Mouse (Mus musculus) spleen, adult 2 months (tissue): ENCODE measurements around the gene Ift80. TPM values are rescaled to one million over a fixed set of nuclear protein-coding genes. Genes with fewer than 3 reads are reported as not detected.

Experiments used
- DNase-seq, 2 experiments: peaks; one replicate each; pipeline versions ENCODE4 v3.0.0 to v3.0.0-alpha.2; 2012 to 2021; ENCODE audit warnings: low spot score in 2 of 2, low read depth in 1 of 2
- H3K27ac ChIP-seq: fragments of 200-500 bp; 2 replicates; pipeline ENCODE4 v1.5.1; 2012; ENCODE audit warnings: low read length, inconsistent platforms; ENCODE audit not compliant: insufficient read depth
- H3K27me3 ChIP-seq: fragments of 200-500 bp; 2 replicates; pipeline ENCODE4 v1.6.1; 2012; ENCODE audit warnings: mild to moderate bottlenecking, moderate library complexity, low read length, inconsistent platforms; ENCODE audit not compliant: control insufficient read depth, insufficient read depth
- H3K36me3 ChIP-seq: fragments of 200-500 bp; 2 replicates; pipeline ENCODE4 v1.6.1; 2012; ENCODE audit warnings: mild to moderate bottlenecking, low read length, inconsistent platforms; ENCODE audit not compliant: control insufficient read depth, insufficient read depth
- H3K4me1 ChIP-seq: fragments of 200-500 bp; 2 replicates; pipeline ENCODE4 v1.6.1; 2011; ENCODE audit warnings: inconsistent platforms; ENCODE audit not compliant: control insufficient read depth, insufficient read depth, insufficient read length
- H3K4me3 ChIP-seq: fragments of 200-500 bp; 2 replicates; pipeline ENCODE4 v1.5.1; 2011; ENCODE audit warnings: mild to moderate bottlenecking, inconsistent platforms; ENCODE audit not compliant: insufficient read depth, insufficient read length; ENCODE audit errors: extremely low read depth
- CTCF ChIP-seq: fragments of 200-500 bp; IDR thresholded peaks from 2 replicates; pipeline ENCODE4 v1.5.1; 2011; ENCODE audit warnings: mild to moderate bottlenecking, inconsistent platforms; ENCODE audit not compliant: insufficient read depth, insufficient read length, insufficient replicate concordance; ENCODE audit errors: extremely low read depth
- POLR2A ChIP-seq: fragments of 200-500 bp; IDR thresholded peaks from 2 replicates; pipeline ENCODE4 v1.6.1; 2011; ENCODE audit warnings: low read depth, low read length, inconsistent platforms
- WGBS: fragments of 180-500 bp; shearing (Covaris S2); methylation state at CpG from one replicate; pipeline ENCODE4 v1.1.7; 2018; 5-methylcytosine and 5-hydroxymethylcytosine counted together
- polyA plus RNA-seq: library from polyadenylated mRNA; depleted of rRNA; stranded (reverse); fragments of >200 nt; gene quantifications from 2 replicates; pipeline ENCODE4 v1.2.3, GENCODE M21; 2012

Ift80 gene
- polyA plus RNA-seq, 1 experiment: 3.1 TPM

DNA sequence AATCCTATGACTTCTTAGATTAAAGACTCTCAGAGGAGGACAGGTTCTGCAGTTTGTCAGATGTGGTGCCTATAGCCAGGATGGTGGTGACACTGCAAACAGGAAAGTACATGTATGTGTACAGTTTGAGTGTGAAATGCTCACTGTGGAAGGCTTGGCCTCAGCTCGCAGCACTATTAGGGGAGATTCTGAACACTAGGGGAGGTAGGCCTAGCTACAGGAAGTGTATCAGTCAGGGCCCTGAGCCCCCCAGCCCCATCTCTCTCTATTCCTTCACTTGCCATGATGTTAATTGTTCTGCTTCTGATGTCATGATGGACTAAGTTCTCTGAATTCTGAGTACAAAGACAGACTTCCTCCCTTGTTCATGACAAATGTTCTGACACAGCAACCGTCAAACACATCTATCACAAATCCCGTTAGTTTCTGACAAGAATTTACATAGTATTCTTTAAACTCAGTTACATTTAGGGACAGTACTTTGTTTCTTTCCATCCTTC, 35.2 kb downstream of the Ift80 start:
- Histone ChIP-seq H3K27me3 (no peaks in the 10 kb centered on the region), H3K4me3 (no peak overlapping the region), H3K36me3 (peaks cover 6% of the 10 kb centered on the region), H3K4me1 (no peaks in the 10 kb centered on the region; the same call in 1 of the 2 replicates), H3K27ac (peak overlapping the region; percentile 82)
- DNase-seq: no peak
- 76% methylated on average over 3 of the region's 3 CpGs for WGBS
- no peak for TF ChIP-seq CTCF
- TF ChIP-seq POLR2A: no peak

DNA sequence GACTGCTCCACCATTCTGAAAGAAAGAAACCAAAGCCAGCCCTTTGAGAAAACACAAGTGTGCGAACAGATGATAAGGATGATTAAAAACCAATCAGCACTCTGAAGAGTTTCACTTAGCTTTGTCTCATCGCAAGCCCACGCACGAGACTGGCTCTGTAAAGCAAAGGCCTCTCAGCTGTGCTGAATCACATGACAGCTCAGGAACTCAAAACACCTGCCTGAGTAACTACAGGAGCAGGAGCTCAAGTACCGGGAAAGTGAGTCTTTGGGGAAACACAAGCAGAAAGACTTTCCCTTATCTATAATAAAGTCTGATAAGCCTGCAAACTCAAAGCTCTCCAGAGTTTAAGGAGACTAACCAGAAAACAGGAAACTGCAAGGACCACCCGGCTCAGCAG, 37.0 kb downstream of the Ift80 start:
- no peak for TF ChIP-seq CTCF
- no peak for TF ChIP-seq POLR2A
- Histone ChIP-seq H3K36me3 (peaks cover 8% of the 10 kb centered on the region), H3K4me1 (no peaks in the 10 kb centered on the region; the same call in 1 of the 2 replicates), H3K4me3 (no peak overlapping the region), H3K27me3 (no peaks in the 10 kb centered on the region), H3K27ac (peak overlapping the region; percentile 12)
- DNase-seq: no peak
- 59% methylated on average over 6 of the region's 6 CpGs for WGBS

DNA sequence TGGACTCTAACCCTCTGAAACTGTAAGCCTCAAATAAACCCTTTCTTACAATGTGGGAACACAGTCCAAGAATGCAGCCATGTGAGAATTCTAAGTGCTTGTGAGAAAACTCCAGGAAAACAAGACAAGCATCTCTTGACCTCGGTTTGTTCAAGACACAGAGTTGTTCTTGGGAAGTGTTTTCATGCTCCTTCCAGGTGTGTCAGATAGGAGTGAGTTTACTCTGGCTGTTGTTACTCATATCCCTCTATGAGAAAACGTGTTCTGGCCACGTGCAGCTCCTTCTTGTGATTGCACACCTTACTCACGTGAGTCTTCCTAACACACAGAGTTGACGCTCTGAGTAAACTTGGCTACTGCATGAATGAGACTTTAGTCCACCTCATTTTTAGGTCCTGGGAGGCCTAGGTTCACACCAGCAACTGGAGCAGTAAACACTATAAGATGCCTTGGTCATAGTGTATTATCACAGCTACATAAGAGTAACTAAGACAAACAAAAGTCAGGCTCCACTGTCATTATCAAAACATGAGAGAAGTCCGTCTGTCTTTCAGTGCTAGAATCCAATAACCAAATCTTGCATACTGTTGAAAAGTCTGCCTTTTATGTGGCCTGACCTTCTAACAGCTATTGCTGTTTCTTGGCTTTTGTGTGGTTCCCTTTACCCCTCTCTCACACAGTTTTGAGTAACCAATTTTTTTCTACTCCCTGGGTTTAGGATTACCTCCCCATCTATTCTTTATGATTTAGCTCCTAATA, 37.7 kb downstream of the Ift80 start:
- Histone ChIP-seq H3K4me3 (no peak overlapping the region), H3K27me3 (no peaks in the 10 kb centered on the region), H3K36me3 (peaks cover 12% of the 10 kb centered on the region), H3K4me1 (no peaks in the 10 kb centered on the region; the same call in 1 of the 2 replicates), H3K27ac (peak overlapping the region; percentile 36; the same call in 1 of the 2 replicates)
- WGBS: 86% methylated on average over 6 of the region's 6 CpGs
- DNase-seq: no peak
- TF ChIP-seq CTCF (no peak), POLR2A (no peak)

DNA sequence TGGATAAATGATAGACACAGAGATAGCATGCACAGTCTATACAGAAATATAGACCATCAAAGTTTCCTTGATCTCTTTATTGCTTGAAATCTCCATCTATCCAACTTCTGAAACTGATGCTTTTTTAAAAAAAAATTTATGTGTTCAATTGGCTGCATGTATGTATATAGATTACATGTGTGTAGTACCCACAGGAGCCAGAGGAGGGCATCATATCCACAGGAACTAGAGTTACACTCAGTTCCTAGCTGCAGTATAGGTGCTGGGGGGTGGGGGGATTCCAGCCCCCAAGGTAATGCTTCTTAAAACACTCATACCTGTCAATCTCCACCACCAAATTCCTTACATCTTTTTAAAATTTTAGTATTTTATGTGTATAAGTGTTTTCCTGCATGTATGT, 39.7 kb downstream of the Ift80 start:
- no peaks in the 10 kb centered on the region for H3K27me3 ChIP-seq
- TF ChIP-seq POLR2A (no peak), CTCF (no peak)
- H3K4me3 ChIP-seq: no peak overlapping the region
- DNase-seq: peak in 1 of 2 experiments; percentile 18
- H3K36me3 ChIP-seq: peaks cover 12% of the 10 kb centered on the region
- no peak overlapping the region for H3K27ac ChIP-seq
- peaks cover 3% of the 10 kb centered on the region for H3K4me1 ChIP-seq

DNA sequence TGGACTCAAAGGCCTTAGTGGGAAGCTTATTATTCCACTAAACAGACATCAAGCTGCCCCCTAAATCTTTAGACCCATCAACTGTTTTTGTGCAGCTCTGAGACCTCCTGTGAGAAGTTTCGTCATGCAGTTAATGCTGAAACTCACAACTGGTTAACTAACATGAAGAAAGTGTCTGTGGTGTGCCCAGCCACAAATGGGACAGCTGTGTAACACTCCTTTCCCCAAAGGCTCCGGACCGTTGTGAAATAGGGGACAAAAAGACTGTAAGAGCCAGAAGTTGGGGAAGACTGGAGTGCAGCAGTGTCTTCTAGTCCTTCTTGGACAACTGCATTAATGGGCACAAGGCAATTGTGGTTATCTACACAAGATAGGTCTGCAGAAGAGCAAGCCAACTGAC, 47.0 kb downstream of the Ift80 start:
- Histone ChIP-seq H3K27me3 (no peaks in the 10 kb centered on the region), H3K4me1 (peaks cover 3% of the 10 kb centered on the region; the same call in 1 of the 2 replicates), H3K36me3 (peaks cover 4% of the 10 kb centered on the region; the same call in 1 of the 2 replicates), H3K4me3 (no peak overlapping the region), H3K27ac (no peak overlapping the region)
- 76% methylated on average over 3 of the region's 3 CpGs for WGBS
- no peak for DNase-seq
- TF ChIP-seq CTCF (no peak), POLR2A (no peak)

DNA sequence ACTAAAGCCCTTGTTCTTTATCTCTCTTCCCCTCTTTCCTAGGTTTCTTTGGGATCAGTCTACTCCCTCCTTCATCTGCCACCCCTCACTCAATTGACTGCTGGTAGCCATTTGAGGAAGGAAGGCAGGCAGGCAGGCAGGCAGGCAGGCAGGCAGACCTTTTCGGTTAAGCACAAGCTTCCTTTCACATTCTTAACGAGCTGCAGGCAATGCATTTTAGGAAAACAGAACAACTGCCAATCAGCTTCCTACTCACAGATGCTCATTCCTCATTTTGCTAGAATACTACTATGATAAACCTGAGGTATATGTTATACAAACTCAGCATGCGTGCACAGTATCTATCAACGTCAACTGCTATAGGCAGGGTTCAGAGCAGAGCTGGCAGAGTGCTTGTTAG, 47.9 kb downstream of the Ift80 start:
- WGBS: 39% methylated on average over 4 of the region's 4 CpGs
- no peak overlapping the region for H3K27ac ChIP-seq

GRCm38 (mm10) chr3:68954487-68954886, 49.9 kb downstream of the Ift80 start:
- H3K4me1 ChIP-seq: no peaks in the 10 kb centered on the region
- no peak overlapping the region for H3K4me3 ChIP-seq
- H3K27ac ChIP-seq: no peak overlapping the region
- DNase-seq: peak; percentile 29 to 42
- 51% methylated on average over 6 of the region's 6 CpGs for WGBS
- no peak for TF ChIP-seq POLR2A
- no peak for TF ChIP-seq CTCF
- no peaks in the 10 kb centered on the region for H3K27me3 ChIP-seq
- H3K36me3 ChIP-seq: peaks cover 1% of the 10 kb centered on the region; the same call in 1 of the 2 replicates

More for the DNA sequence above, 47.9 kb downstream of the Ift80 start:
- TF ChIP-seq CTCF: no peak
- TF ChIP-seq POLR2A: no peak
- Histone ChIP-seq H3K4me3 (no peak overlapping the region), H3K27me3 (no peaks in the 10 kb centered on the region), H3K4me1 (peaks cover 3% of the 10 kb centered on the region; the same call in 1 of the 2 replicates), H3K36me3 (no peaks in the 10 kb centered on the region)
- no peak for DNase-seq
